Mouse (Mus musculus): Measurements from ENCODE around the gene Izumo1. TPM values are rescaled to one million over a fixed set of nuclear protein-coding genes. Genes with fewer than 3 reads are reported as not detected.
"Not testable (repeated sequence)": the region's sequence is repeated elsewhere in the genome, so short reads cannot be mapped to it uniquely, and the experiment has no call there.

Izumo1 gene
- polyA plus RNA-seq, 1 experiment from 2014 or later, result 0.14 TPM

DNA sequence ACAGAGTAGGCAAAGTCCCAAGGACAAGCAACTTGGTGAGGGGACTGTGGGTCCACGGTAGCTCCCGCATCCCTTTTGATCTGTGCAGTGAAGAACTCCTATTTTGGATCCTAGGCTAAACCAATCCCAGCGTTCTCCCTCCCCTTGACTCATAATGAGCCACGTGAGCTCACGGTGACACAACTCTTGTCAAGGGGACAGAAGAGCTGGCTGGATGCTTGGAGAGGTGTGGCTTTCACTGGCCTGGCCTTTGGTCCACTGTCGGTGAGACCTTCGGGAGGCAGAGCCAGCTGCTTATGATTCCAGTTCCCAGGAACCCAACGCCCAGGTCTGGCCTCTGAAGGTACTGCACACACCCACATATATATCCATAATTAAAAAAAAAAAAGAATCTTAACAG lies 27.7 kb downstream of the Izumo1 start:
- Histone ChIP-seq H3K27me3 (ENCODE audit: insufficient read depth, low read length) (no peaks in the 10 kb centered on the region), H3K9ac (replicated peaks; ENCODE audit: low read length) (no peak overlapping the region), H3K36me3 (ENCODE audit: insufficient read depth, low read length) (no peaks in the 10 kb centered on the region), H3K4me2 (replicated peaks; ENCODE audit: low read depth, low read length) (no peak overlapping the region), H3K27ac (ENCODE audit: low read length) (no peak overlapping the region), H3K4me3 (ENCODE audit: low read length) (no peak overlapping the region), H3K9me3 (ENCODE audit: low read length) (no peaks in the 10 kb centered on the region), H3K4me1 (ENCODE audit: insufficient read depth, low read length) (peaks cover 5% of the 10 kb centered on the region)
- WGBS, result 77% methylated on average over 8 of the region's 8 CpGs
- ATAC-seq (ENCODE audit: low FRiP score, low TSS enrichment), result no peak

DNA sequence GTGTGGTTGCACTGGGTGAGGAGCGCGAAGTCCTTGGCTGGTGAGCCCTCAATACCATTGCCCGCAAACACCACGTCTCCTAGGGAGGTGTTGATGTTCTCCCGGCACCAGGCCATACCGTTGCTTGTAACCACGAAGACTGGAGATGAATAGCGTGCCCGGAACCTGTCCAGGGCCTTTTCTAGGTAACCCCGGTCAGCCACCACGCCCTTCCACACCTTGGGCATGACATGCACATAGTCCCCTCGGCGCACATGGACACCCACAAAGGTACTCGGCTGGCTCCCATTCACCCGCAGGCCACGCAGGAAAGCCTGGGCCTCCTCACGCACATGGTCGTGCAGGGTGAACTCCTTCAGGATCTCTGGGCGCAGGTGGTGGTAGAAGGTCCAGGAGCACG lies 28.9 kb downstream of the Izumo1 start:
- 95% methylated on average over 19 of the region's 20 CpGs for WGBS
- H3K4me1 ChIP-seq (ENCODE audit: insufficient read depth, low read length); H3K4me2 ChIP-seq (replicated peaks; ENCODE audit: low read depth, low read length); H3K27me3 ChIP-seq (ENCODE audit: insufficient read depth, low read length); H3K36me3 ChIP-seq (ENCODE audit: insufficient read depth, low read length); H3K9ac ChIP-seq (replicated peaks; ENCODE audit: low read length); ATAC-seq (ENCODE audit: low FRiP score, low TSS enrichment); H3K9me3 ChIP-seq (ENCODE audit: low read length); H3K27ac ChIP-seq (ENCODE audit: low read length); H3K4me3 ChIP-seq (ENCODE audit: low read length): not testable (repeated sequence)

DNA sequence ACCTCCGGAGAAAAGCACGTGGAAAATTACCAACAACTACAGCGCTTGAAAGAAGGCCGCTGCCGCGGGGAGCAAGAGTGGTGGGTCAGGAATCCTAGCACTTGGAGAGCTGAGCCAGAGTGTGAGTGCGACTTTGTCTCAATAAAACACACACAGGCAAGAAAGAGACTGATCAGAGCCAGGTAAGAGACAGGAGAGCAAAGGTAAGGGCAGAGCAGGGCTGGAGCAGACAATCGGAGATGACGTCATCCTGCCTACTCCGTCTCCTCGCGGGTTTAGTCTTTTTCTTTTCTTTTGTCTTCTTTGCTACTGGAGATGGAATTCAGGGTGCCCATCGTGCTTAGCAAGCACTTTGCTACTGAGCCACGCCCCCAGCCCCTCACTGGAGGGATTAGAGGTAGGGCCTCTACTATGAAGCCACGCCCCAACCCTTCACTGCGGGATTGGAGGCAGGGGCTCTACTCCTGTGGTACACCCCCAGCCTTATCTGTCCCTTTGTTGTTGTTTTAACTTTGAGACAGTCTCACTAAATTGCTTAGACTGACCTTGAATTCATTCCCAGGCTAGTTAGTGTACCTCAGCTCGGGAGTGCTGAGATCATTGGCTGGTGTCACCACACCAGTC lies 32.9 kb downstream of the Izumo1 start:
- Histone ChIP-seq H3K4me1 (ENCODE audit: insufficient read depth, low read length) (no peaks in the 10 kb centered on the region; the same call in 1 of the 2 replicates), H3K4me2 (replicated peaks; ENCODE audit: low read depth, low read length) (peak overlapping the region; percentile 39), H3K27me3 (ENCODE audit: insufficient read depth, low read length) (no peaks in the 10 kb centered on the region), H3K27ac (ENCODE audit: low read length) (no peak overlapping the region), H3K9ac (replicated peaks; ENCODE audit: low read length) (no peak overlapping the region), H3K4me3 (ENCODE audit: low read length) (0 out of 2 replicates have a peak overlapping the region, but pooled peaks have one; percentile 7), H3K36me3 (ENCODE audit: insufficient read depth, low read length) (no peaks in the 10 kb centered on the region), H3K9me3 (ENCODE audit: low read length) (peaks cover 6% of the 10 kb centered on the region)
- 42% methylated on average over 17 of the region's 17 CpGs for WGBS
- ATAC-seq (ENCODE audit: low FRiP score, low TSS enrichment), result no peak

DNA sequence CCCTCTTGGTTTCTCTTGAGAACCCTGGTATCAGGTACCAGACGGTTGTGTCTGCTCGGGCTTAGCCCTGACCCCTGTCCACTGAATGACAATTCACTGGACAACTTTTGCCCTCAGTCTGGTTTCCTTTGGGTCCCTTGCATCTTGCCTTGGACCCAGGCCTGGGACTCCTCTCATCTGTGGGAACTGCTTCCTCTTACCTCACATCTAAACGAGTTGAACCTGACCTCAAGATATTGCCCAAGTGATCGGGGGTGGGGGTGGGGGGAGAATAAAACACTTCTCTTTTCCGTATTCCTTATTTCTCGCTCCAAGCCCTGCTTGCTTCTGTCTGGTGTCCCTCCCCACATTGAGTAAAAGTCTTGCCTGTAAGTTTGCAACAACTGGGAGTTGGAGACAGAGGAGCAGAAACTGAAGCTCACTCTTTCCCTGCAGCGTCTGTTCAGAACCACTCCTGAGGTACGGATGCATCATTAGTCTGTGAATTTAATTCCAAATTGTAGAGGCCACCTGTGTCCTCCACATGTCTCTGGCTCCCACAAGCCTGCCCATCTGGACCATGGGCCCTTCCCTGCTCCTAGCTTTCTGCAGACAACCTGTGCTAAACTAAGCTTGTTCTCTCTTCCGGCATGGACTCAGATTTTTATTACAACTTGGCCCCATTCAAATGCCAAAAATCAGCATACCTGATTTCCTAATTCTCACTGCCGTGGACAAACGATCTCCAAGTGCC lies 39.3 kb downstream of the Izumo1 start:
- H3K4me1 ChIP-seq (ENCODE audit: insufficient read depth, low read length), result peaks cover 16% of the 10 kb centered on the region
- H3K9me3 ChIP-seq (ENCODE audit: low read length), result peaks cover 6% of the 10 kb centered on the region
- no peaks in the 10 kb centered on the region for H3K36me3 ChIP-seq (ENCODE audit: insufficient read depth, low read length)
- ATAC-seq (ENCODE audit: low FRiP score, low TSS enrichment), result no peak
- H3K27me3 ChIP-seq (ENCODE audit: insufficient read depth, low read length), result no peaks in the 10 kb centered on the region
- no peak overlapping the region for H3K4me2 ChIP-seq (replicated peaks; ENCODE audit: low read depth, low read length)
- H3K9ac ChIP-seq (replicated peaks; ENCODE audit: low read length), result no peak overlapping the region
- H3K4me3 ChIP-seq (ENCODE audit: low read length), result no peak overlapping the region
- H3K27ac ChIP-seq (ENCODE audit: low read length), result no peak overlapping the region
- 64% methylated on average over 11 of the region's 11 CpGs for WGBS

DNA sequence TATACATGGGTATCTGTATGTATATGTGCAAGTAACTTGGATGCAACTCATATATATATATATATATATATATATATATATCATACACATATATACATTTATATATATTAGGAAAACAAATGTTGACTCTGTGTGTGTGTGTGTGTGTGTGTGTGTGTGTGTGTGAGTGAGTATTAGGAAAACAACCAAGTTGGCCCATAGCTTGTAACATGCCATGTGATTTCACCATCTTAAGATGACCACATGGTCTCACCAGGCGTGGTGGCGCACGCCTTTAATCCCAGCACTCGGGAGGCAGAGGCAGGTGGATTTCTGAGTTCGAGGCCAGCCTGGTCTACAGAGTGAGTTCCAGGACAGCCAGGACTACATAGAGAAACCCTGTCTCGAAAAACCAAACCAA lies 40.1 kb downstream of the Izumo1 start:
- H3K4me2 ChIP-seq (replicated peaks; ENCODE audit: low read depth, low read length); ATAC-seq (ENCODE audit: low FRiP score, low TSS enrichment); H3K36me3 ChIP-seq (ENCODE audit: insufficient read depth, low read length); H3K27me3 ChIP-seq (ENCODE audit: insufficient read depth, low read length); H3K27ac ChIP-seq (ENCODE audit: low read length); H3K9me3 ChIP-seq (ENCODE audit: low read length); H3K4me3 ChIP-seq (ENCODE audit: low read length); H3K9ac ChIP-seq (replicated peaks; ENCODE audit: low read length): not testable (repeated sequence)
- peaks cover 16% of the 10 kb centered on the region for H3K4me1 ChIP-seq (ENCODE audit: insufficient read depth, low read length)
- WGBS, result 91% methylated on average over 6 of the region's 6 CpGs

DNA sequence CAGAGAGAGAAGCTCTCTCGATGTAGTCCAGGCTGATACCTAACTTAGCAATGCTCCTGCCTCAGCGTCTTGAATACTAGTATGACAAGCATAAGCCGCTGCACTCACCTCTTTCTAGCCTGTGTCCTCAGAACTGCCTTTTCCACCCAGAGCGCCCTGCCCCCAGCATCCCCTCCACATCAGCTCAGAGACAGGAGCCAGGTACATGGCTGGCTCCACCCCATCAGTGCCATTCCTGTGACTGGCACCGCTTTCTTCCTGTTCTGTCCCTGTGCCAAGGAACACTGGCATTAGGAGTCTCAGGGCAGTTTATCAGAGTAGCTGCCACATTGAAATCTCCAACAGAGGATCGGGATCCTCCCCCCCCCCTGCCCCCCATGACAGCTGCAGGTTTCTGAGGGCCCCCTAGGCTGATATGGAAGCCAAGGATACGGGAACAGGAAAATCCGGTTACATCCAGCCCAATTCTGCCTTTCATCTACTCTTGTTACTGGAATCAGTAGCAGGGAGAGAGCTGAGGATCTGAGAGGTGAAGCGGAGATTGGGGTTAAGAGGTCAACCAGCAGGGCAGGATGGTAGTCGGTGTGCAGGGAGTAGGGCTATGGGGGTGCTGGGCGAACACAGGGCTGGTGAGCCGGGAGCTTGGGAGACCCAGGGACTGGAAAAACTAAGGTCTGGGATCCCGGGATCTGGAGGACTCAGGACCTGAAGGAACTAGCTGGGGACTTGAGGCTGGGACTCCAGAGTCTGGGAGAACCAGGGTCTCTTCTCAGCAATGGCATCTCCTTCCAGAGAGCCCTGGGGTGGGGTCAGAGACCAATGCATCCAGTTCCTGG lies 43.9 kb downstream of the Izumo1 start:
- H3K9ac ChIP-seq (replicated peaks; ENCODE audit: low read length), result 0 out of 2 replicates have a peak overlapping the region, but pooled peaks have one; percentile 26
- 43% methylated on average over 13 of the region's 13 CpGs for WGBS
- peak; percentile 64 for ATAC-seq (ENCODE audit: low FRiP score, low TSS enrichment)

DNA sequence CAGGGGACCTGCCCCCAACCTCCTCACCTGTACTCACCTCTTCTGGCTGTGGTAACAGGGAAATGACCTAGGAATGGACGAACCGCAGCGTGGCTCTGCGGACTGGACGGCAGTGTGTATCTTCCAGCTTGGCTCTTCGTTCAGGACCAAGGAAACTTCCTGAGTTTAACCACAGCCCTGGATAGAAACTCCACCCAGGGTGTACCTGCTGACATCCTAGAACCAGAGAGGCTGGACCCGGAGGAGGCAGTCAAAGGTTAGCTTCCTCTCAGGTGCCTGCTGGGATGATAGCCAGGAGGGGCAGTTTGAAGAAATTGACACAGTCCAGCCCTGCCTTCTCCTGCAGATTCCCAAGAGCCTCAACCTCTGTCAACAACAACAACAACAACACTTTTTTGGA lies 44.5 kb downstream of the Izumo1 start, which contains the start of gene Fut2:
Gene Fut2 (minus strand): TSS at position 234 of the 400 bp plus-strand sequence.
- peaks cover 19% of the 10 kb centered on the region for H3K4me1 ChIP-seq (ENCODE audit: insufficient read depth, low read length)
- no peak within 1 kb of the TSS for H3K27ac ChIP-seq (ENCODE audit: low read length)
- no peak within 1 kb of the TSS for H3K4me3 ChIP-seq (ENCODE audit: low read length)
- H3K9ac ChIP-seq (replicated peaks; ENCODE audit: low read length), result 0 out of 2 replicates have a peak within 1 kb of the TSS, but pooled peaks have one; percentile 26
- 0 out of 2 replicates have a peak within 1 kb of the TSS, but pooled peaks have one; percentile 10 for H3K4me2 ChIP-seq (replicated peaks; ENCODE audit: low read depth, low read length)
- H3K27me3 ChIP-seq (ENCODE audit: insufficient read depth, low read length), result no peaks in the 10 kb centered on the region
- WGBS, result 74% methylated on average over 7 of the region's 7 CpGs
- H3K36me3 ChIP-seq (ENCODE audit: insufficient read depth, low read length), result no peaks in the 10 kb centered on the region
- H3K9me3 ChIP-seq (ENCODE audit: low read length), result peaks cover 4% of the 10 kb centered on the region; the same call in 1 of the 2 replicates
- ATAC-seq (ENCODE audit: low FRiP score, low TSS enrichment), result peak; percentile 42; the same call in 1 of the 2 replicates

More for the DNA sequence above, 43.9 kb downstream of the Izumo1 start:
- Histone ChIP-seq H3K36me3 (ENCODE audit: insufficient read depth, low read length) (no peaks in the 10 kb centered on the region), H3K9me3 (ENCODE audit: low read length) (peaks cover 4% of the 10 kb centered on the region; the same call in 1 of the 2 replicates), H3K27me3 (ENCODE audit: insufficient read depth, low read length) (no peaks in the 10 kb centered on the region), H3K4me3 (ENCODE audit: low read length) (no peak overlapping the region), H3K27ac (ENCODE audit: low read length) (no peak overlapping the region), H3K4me2 (replicated peaks; ENCODE audit: low read depth, low read length) (0 out of 2 replicates have a peak overlapping the region, but pooled peaks have one; percentile 10), H3K4me1 (ENCODE audit: insufficient read depth, low read length) (peaks cover 19% of the 10 kb centered on the region)

DNA sequence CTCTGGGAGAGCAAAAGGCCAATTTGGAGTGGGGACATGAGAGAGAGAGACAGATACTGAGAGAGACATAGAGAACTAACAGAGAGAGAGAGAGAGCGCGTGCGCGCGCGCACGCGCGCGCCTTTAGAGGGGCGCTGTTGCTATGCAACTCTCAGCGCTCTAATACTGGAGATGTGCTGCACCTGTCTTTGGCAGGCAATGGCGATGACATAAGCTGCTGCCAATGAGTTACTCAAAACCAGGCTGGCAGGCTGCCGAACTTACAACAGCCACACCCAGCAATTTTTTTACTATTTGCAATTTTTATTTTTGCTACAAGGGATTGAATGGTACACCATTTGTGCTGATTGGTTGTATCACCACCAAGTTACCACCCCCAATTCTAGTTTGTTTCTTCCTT lies 46.1 kb downstream of the Izumo1 start:
- Histone ChIP-seq H3K36me3 (ENCODE audit: insufficient read depth, low read length) (no peaks in the 10 kb centered on the region), H3K27me3 (ENCODE audit: insufficient read depth, low read length) (no peaks in the 10 kb centered on the region), H3K4me2 (replicated peaks; ENCODE audit: low read depth, low read length) (no peak overlapping the region), H3K9ac (replicated peaks; ENCODE audit: low read length) (no peak overlapping the region), H3K4me3 (ENCODE audit: low read length) (no peak overlapping the region), H3K9me3 (ENCODE audit: low read length) (peaks cover 4% of the 10 kb centered on the region; the same call in 1 of the 2 replicates), H3K27ac (ENCODE audit: low read length) (no peak overlapping the region), H3K4me1 (ENCODE audit: insufficient read depth, low read length) (peaks cover 19% of the 10 kb centered on the region)
- ATAC-seq (ENCODE audit: low FRiP score, low TSS enrichment), result no peak
- 86% methylated on average over 14 of the region's 14 CpGs for WGBS

DNA sequence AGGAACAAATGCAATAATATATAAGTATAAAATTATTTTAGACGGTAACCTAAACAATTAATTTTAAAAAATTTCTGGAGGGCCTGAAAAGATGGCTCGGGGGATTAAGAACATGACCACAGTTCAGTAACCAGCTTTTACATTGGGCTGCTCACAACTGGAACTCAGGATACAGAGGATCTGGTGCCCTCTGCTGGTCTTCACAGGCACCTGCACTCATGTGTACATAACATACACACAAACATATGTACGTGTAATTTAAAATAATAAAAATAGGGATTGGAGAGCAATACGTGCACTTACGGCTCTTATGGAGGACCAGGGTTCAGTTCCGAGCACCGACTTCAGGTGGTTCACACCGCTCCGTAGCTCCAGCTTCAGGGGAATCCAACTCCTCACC lies 47.3 kb downstream of the Izumo1 start:
- H3K27ac ChIP-seq (ENCODE audit: low read length), result no peak overlapping the region
- peaks cover 19% of the 10 kb centered on the region for H3K4me1 ChIP-seq (ENCODE audit: insufficient read depth, low read length)
- H3K36me3 ChIP-seq (ENCODE audit: insufficient read depth, low read length), result no peaks in the 10 kb centered on the region
- no peaks in the 10 kb centered on the region for H3K27me3 ChIP-seq (ENCODE audit: insufficient read depth, low read length)
- H3K9ac ChIP-seq (replicated peaks; ENCODE audit: low read length), result no peak overlapping the region
- H3K4me3 ChIP-seq (ENCODE audit: low read length), result no peak overlapping the region
- H3K9me3 ChIP-seq (ENCODE audit: low read length), result peaks cover 4% of the 10 kb centered on the region; the same call in 1 of the 2 replicates
- 93% methylated on average over 9 of the region's 9 CpGs for WGBS
- no peak overlapping the region for H3K4me2 ChIP-seq (replicated peaks; ENCODE audit: low read depth, low read length)
- ATAC-seq (ENCODE audit: low FRiP score, low TSS enrichment), result no peak
